ENCODE assay signal across 10 mouse cellular contexts in the genomic region with DNA sequence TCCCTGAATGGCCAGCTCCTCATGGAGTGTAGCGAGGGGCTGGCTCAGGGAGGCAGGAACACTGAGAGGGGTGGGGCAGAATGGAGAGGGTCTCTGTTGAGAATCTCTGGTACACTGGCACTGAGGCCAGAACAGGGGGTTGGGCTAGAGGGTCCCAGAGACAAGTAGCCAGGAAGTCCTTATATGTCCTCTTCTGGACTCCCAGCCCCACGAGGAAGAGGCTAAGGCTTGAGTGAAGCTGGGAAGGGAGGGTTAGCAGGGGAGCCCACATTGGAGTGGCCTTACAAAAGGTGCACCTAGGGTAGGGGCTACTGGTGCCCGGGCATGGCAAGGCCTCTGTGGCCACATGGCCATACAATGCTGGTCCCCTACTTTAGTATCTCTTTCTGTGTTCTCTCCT. TPM values are rescaled to one million over a fixed set of nuclear protein-coding genes. Genes with fewer than 3 reads are reported as not detected.
DNase-seq lines count a peak whose midpoint lies in the region; ATAC-seq and TF ChIP-seq lines count a peak whose summit lies in the region.
"Had no signal": no experiment of that assay in that cellular context is flagged by ENCODE, and none has a peak within 500 bp of the region (broad histone marks: within the 10 kb centered on the region; RNA-seq: fewer than 3 reads in every experiment).

No protein-coding gene starts in this region.

- H3K27me3 ChIP-seq in liver, embryonic 11.5 days (replicated peaks; ENCODE audit: control insufficient read depth, insufficient read depth, low read length): 0 out of 2 replicates have a peak, but pooled peaks cover 2% of the 10 kb centered on the region
- peaks cover 34% of the 10 kb centered on the region for H3K27me3 ChIP-seq in liver, embryonic 12.5 days (replicated peaks)
- H3K27me3 ChIP-seq in intestine, postnatal 0 days (replicated peaks; ENCODE audit: control insufficient read depth, insufficient read depth, low read length): no peaks in the 10 kb centered on the region
- H3K27me3 ChIP-seq in neural tube, embryonic 15.5 days (replicated peaks): no peaks in the 10 kb centered on the region

- WGBS in liver, embryonic 11.5 days: 72% methylated on average over 3 of the region's 3 CpGs
- 47% methylated on average over 3 of the region's 3 CpGs for WGBS in liver, embryonic 12.5 days (ENCODE audit: insufficient replicate concordance)
- WGBS in intestine, postnatal 0 days: 69% methylated on average over 3 of the region's 3 CpGs
- WGBS in neural tube, embryonic 15.5 days: 65% methylated on average over 3 of the region's 3 CpGs

- no peaks in the 10 kb centered on the region for H3K9me3 ChIP-seq in liver, embryonic 11.5 days (ENCODE audit: control insufficient read depth, low read length)
- H3K9me3 ChIP-seq in liver, embryonic 12.5 days (replicated peaks): no peaks in the 10 kb centered on the region
- H3K9me3 ChIP-seq in intestine, postnatal 0 days (ENCODE audit: control insufficient read depth): no peaks in the 10 kb centered on the region
- H3K9me3 ChIP-seq in neural tube, embryonic 15.5 days (replicated peaks): no peaks in the 10 kb centered on the region

- peak overlapping the region; percentile 95 for H3K4me2 ChIP-seq in liver, embryonic 11.5 days
- H3K4me2 ChIP-seq in liver, embryonic 12.5 days: no peak overlapping the region
- H3K4me2 ChIP-seq in intestine, postnatal 0 days (replicated peaks; ENCODE audit: low read depth): peak overlapping the region; percentile 85; the same call in 1 of the 2 replicates
- H3K4me2 ChIP-seq in neural tube, embryonic 15.5 days: peak overlapping the region; percentile 93

- peaks cover 26% of the 10 kb centered on the region for H3K4me1 ChIP-seq in liver, embryonic 11.5 days (replicated peaks; ENCODE audit: control insufficient read depth, insufficient read depth, low read length)
- peaks cover 26% of the 10 kb centered on the region for H3K4me1 ChIP-seq in liver, embryonic 12.5 days
- H3K4me1 ChIP-seq in intestine, postnatal 0 days (replicated peaks; ENCODE audit: control insufficient read depth, insufficient read depth, low read length): 0 out of 2 replicates have a peak, but pooled peaks cover 2% of the 10 kb centered on the region
- H3K4me1 ChIP-seq in neural tube, embryonic 15.5 days: peaks cover 75% of the 10 kb centered on the region

- no peak overlapping the region for H3K4me3 ChIP-seq in liver, embryonic 11.5 days (ENCODE audit: low read depth, low read length)
- H3K4me3 ChIP-seq in liver, embryonic 12.5 days: no peak overlapping the region
- H3K4me3 ChIP-seq in intestine, postnatal 0 days (ENCODE audit: low read depth, low read length): no peak overlapping the region
- H3K4me3 ChIP-seq in neural tube, embryonic 15.5 days (replicated peaks): peak overlapping the region; percentile 87

- peak; percentile 54 for DNase-seq in cerebellum, adult 11-12 months
- no peak for DNase-seq in cerebellum, postnatal 10 days
- DNase-seq in liver, embryonic 11.5 days (ENCODE audit: low spot score): no peak
- DNase-seq in left cerebral cortex, adult 11 months (ENCODE audit: low spot score): no peak
- no peak for DNase-seq in adrenal gland, adult 18-20 months (ENCODE audit: low spot score in 2 of 2)
- DNase-seq: right cerebral cortex, postnatal 14 days had no signal

- H3K36me3 ChIP-seq in liver, embryonic 11.5 days (ENCODE audit: control insufficient read depth, insufficient read depth, low read length): no peaks in the 10 kb centered on the region
- H3K36me3 ChIP-seq in liver, embryonic 12.5 days: no peaks in the 10 kb centered on the region
- H3K36me3 ChIP-seq in intestine, postnatal 0 days (ENCODE audit: control insufficient read depth, insufficient read depth): no peaks in the 10 kb centered on the region
- peaks cover 4% of the 10 kb centered on the region for H3K36me3 ChIP-seq in neural tube, embryonic 15.5 days

- no peak for TF ChIP-seq CTCF in intestine, postnatal 0 days (IDR thresholded peaks at IDR 0.05; ENCODE audit: low read depth)

- no peak overlapping the region for H3K27ac ChIP-seq in liver, embryonic 11.5 days (ENCODE audit: low read depth, low read length)
- H3K27ac ChIP-seq in liver, embryonic 12.5 days: no peak overlapping the region
- no peak overlapping the region for H3K27ac ChIP-seq in intestine, postnatal 0 days (ENCODE audit: low read depth, low read length)
- H3K27ac ChIP-seq in neural tube, embryonic 15.5 days (replicated peaks): peak overlapping the region; percentile 97; the same call in 1 of the 2 replicates
- H3K27ac ChIP-seq: macrophage had no signal

- no peak for ATAC-seq in liver, embryonic 11.5 days (replicated peaks; ENCODE audit: low FRiP score)
- ATAC-seq in liver, embryonic 12.5 days: no peak
- no peak for ATAC-seq in intestine, postnatal 0 days
- no peak for ATAC-seq in neural tube, embryonic 15.5 days (ENCODE audit: low FRiP score)

- no peak overlapping the region for H3K9ac ChIP-seq in liver, embryonic 11.5 days (ENCODE audit: low read depth, low read length)
- no peak overlapping the region for H3K9ac ChIP-seq in liver, embryonic 12.5 days
- no peak overlapping the region for H3K9ac ChIP-seq in intestine, postnatal 0 days (ENCODE audit: low read depth, low read length)
- peak overlapping the region; percentile 99 for H3K9ac ChIP-seq in neural tube, embryonic 15.5 days (replicated peaks)

RNA-seq across cellular contexts. Expression of a gene that starts 2.1 kb away (rescaled TPM):
- polyA plus RNA-seq in liver, embryonic 11.5 days (2014; fragmentation: Nextera tagmentation; extraction: Ambion mirVana): 17.0 and 18.9 TPM in 2 replicates
- 8.1 and 8.6 TPM in 2 replicates for polyA plus RNA-seq in liver, embryonic 12.5 days (2016; fragmentation: Nextera tagmentation; extraction: Ambion mirVana)
- polyA plus RNA-seq in intestine, postnatal 0 days (2015; fragmentation: Nextera tagmentation; extraction: Ambion mirVana): 6.3 and 6.9 TPM in 2 replicates
- polyA plus RNA-seq in neural tube, embryonic 15.5 days (2015; fragmentation: Nextera tagmentation; extraction: Ambion mirVana): 130 and 158 TPM in 2 replicates
- total RNA-seq in adrenal gland, adult 18-20 months (2021): 10 to 100 TPM; 10.7 to 14.0 TPM

RNA-seq across cellular contexts. Expression of a gene that starts 23.0 kb away (rescaled TPM):
- not detected in 2 replicates for polyA plus RNA-seq in liver, embryonic 11.5 days (2014; fragmentation: Nextera tagmentation; extraction: Ambion mirVana)
- polyA plus RNA-seq in liver, embryonic 12.5 days (2016; fragmentation: Nextera tagmentation; extraction: Ambion mirVana): 0.01 and 0.02 TPM in 2 replicates
- polyA plus RNA-seq in intestine, postnatal 0 days (2015; fragmentation: Nextera tagmentation; extraction: Ambion mirVana): 0.09 and 0.21 TPM in 2 replicates
- 0.03 and 0.11 TPM in 2 replicates for polyA plus RNA-seq in neural tube, embryonic 15.5 days (2015; fragmentation: Nextera tagmentation; extraction: Ambion mirVana)
- total RNA-seq in adrenal gland, adult 18-20 months (2021): under 1 TPM; 0.50 to 0.74 TPM
- polyA plus RNA-seq: macrophage had no signal

RNA-seq across cellular contexts. Expression of a gene that starts 34.5 kb away (rescaled TPM):
- polyA plus RNA-seq in liver, embryonic 11.5 days (2014; fragmentation: Nextera tagmentation; extraction: Ambion mirVana): 23.0 and 23.8 TPM in 2 replicates
- polyA plus RNA-seq in liver, embryonic 12.5 days (2016; fragmentation: Nextera tagmentation; extraction: Ambion mirVana): 16.1 and 17.0 TPM in 2 replicates
- polyA plus RNA-seq in intestine, postnatal 0 days (2015; fragmentation: Nextera tagmentation; extraction: Ambion mirVana): 16.4 and 17.0 TPM in 2 replicates
- 29.8 and 33.4 TPM in 2 replicates for polyA plus RNA-seq in neural tube, embryonic 15.5 days (2015; fragmentation: Nextera tagmentation; extraction: Ambion mirVana)
- 10 to 100 TPM; 21.4 to 27.0 TPM for total RNA-seq in adrenal gland, adult 18-20 months (2021)

RNA-seq across cellular contexts. Expression of a gene that starts 43.3 kb away (rescaled TPM):
- 1.1 and 1.7 TPM in 2 replicates for polyA plus RNA-seq in liver, embryonic 11.5 days (2014; fragmentation: Nextera tagmentation; extraction: Ambion mirVana)
- polyA plus RNA-seq in liver, embryonic 12.5 days (2016; fragmentation: Nextera tagmentation; extraction: Ambion mirVana): 1.2 and 1.3 TPM in 2 replicates
- polyA plus RNA-seq in intestine, postnatal 0 days (2015; fragmentation: Nextera tagmentation; extraction: Ambion mirVana): 0.26 and 0.33 TPM in 2 replicates
- 2.1 and 2.5 TPM in 2 replicates for polyA plus RNA-seq in neural tube, embryonic 15.5 days (2015; fragmentation: Nextera tagmentation; extraction: Ambion mirVana)
- total RNA-seq in adrenal gland, adult 18-20 months (2021): 1 to 10 TPM; 1.9 to 2.0 TPM
